Mouse (Mus musculus) lung, postnatal 0 days (tissue): ENCODE results near the gene Ppp1r3e. TPM values are rescaled to one million over a fixed set of nuclear protein-coding genes. Genes with fewer than 3 reads are reported as not detected.
A peak's percentile ranks its signal among the peaks of the same experiment; 100 is the strongest.

ENCODE experiments used
- ATAC-seq: fragments of 200-750 bp; cut with Nextera tagmentation; 2 replicates; pipeline ENCODE4 v1.8.0; 2017; ENCODE audit warnings: moderate library complexity
- DNase-seq: peaks from one replicate; pipeline ENCODE4 v3.0.0-alpha.2; 2016; ENCODE audit warnings: low spot score
- H3K27ac ChIP-seq: fragments of 300-500 bp; sonication (generic); 2 replicates; pipeline ENCODE4 v1.5.1; 2014; ENCODE audit warnings: antibody characterized with exemption, mild to moderate bottlenecking, low read length, mixed read lengths
- H3K27me3 ChIP-seq: fragments of 300-500 bp; sonication (generic); replicated peaks from 2 replicates; pipeline ENCODE4 v1.6.1; 2014; ENCODE audit warnings: low read length, mixed read lengths; ENCODE audit not compliant: insufficient read depth
- H3K36me3 ChIP-seq: fragments of 300-500 bp; sonication (generic); 2 replicates; pipeline ENCODE4 v1.6.1; 2014; ENCODE audit warnings: low read length, mixed read lengths; ENCODE audit not compliant: insufficient read depth
- H3K4me1 ChIP-seq: fragments of 300-500 bp; sonication (generic); 2 replicates; pipeline ENCODE4 v1.6.1; 2014; ENCODE audit warnings: antibody characterized with exemption, low read depth, low read length, mixed read lengths; ENCODE audit not compliant: insufficient read depth
- H3K4me2 ChIP-seq: fragments of 300-500 bp; sonication (generic); replicated peaks from 2 replicates; pipeline ENCODE4 v1.6.1; 2014; ENCODE audit warnings: low read depth, mild to moderate bottlenecking, low read length, moderate library complexity, mixed read lengths
- H3K4me3 ChIP-seq: fragments of 300-500 bp; sonication (generic); 2 replicates; pipeline ENCODE4 v1.5.1; 2014; ENCODE audit warnings: low read depth, low read length
- H3K9ac ChIP-seq: fragments of 300-500 bp; sonication (generic); replicated peaks from 2 replicates; pipeline ENCODE4 v1.6.1; 2014; ENCODE audit warnings: low read depth, mild to moderate bottlenecking
- H3K9me3 ChIP-seq: fragments of 300-500 bp; sonication (generic); 2 replicates; pipeline ENCODE4 v1.6.1; 2016; ENCODE audit warnings: low read length, mixed read lengths
- CTCF ChIP-seq: IDR thresholded peaks from 2 replicates; pipeline ENCODE4 v1.5.1; 2016; ENCODE audit warnings: antibody characterized with exemption, mild to moderate bottlenecking
- EP300 ChIP-seq: IDR thresholded peaks from 2 replicates; pipeline ENCODE4 v1.6.1; 2016; ENCODE audit warnings: antibody characterized with exemption, mild to moderate bottlenecking, control low read depth
- WGBS: fragments of 180-500 bp; shearing (Covaris S2); extraction: QIAGEN DNeasy Blood & Tissue Kit; methylation state at CpG from one replicate; pipeline ENCODE4 v1.1.7; 2014; 5-methylcytosine and 5-hydroxymethylcytosine counted together
- polyA plus RNA-seq: library from polyadenylated mRNA; unstranded; fragments of >200 nt; fragmentation: Nextera tagmentation; extraction: Ambion mirVana; gene quantifications from 2 replicates; pipeline ENCODE4 v1.2.1, GENCODE M21; 2015

Gene Ppp1r3e
- polyA plus RNA-seq, 1 experiment from 2014 or later = 2.5 TPM

- no peak for DNase-seq
- no peak overlapping the region for H3K27ac ChIP-seq
- H3K36me3 ChIP-seq = 0 out of 2 replicates have a peak, but pooled peaks cover 5% of the 10 kb centered on the region
- H3K4me2 ChIP-seq = no peak overlapping the region
- no peak overlapping the region for H3K4me3 ChIP-seq
- H3K9ac ChIP-seq = no peak overlapping the region
- peaks cover 8% of the 10 kb centered on the region; the same call in 1 of the 2 replicates for H3K4me1 ChIP-seq
- H3K27me3 ChIP-seq = no peaks in the 10 kb centered on the region
- no peak for ATAC-seq
- TF ChIP-seq EP300 (no peak), CTCF (no peak)
- WGBS = 45% methylated on average over 2 of the region's 2 CpGs
- H3K9me3 ChIP-seq = no peaks in the 10 kb centered on the region
Measured at GRCm38 (mm10) chr14:54897445-54897844, 20.1 kb upstream of the Ppp1r3e start.

DNA sequence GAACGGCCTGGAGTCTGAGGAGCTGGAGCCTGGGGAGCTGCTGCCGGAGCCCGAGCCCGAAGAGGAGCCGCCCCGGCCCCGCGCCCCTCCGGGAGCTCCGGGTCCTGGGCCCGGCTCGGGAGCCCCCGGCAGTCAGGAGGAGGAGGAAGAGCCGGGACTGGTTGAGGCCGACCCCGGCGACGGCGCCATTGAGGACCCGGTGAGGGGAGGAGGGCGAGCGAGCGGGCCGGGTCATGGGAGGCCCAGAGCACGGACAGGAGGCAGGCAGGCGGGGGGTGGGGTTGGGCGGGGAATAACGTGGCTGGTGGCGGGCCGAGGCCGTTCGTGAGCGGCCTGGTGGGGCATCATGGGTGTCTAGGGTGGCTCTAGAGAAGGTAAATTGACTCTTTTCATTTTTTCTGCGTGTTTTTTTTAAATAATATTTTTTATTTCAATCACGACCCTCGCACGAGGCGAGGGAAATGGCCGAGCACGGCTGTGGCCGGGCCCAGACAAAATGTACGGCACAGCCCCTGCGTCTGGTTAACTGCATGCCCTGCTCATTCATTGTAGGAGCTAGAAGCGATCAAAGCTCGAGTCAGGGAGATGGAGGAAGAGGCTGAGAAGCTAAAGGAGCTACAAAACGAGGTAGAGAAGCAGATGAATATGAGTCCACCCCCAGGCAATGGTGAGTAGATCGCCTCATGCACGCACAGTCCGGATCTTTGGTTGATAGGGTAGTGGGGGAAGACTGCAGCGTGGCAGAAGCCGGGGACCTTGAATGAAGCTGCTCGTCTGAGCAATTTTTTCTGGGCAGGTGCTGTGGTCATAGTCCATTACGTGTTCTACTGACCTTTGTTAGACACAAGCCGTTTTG, 17.2 kb upstream of the Ppp1r3e start:
- DNase-seq = peak; percentile 77
- peak overlapping the region; percentile 99 for H3K4me3 ChIP-seq
- H3K27ac ChIP-seq = peak overlapping the region; percentile 92
- 1% methylated on average over 45 of the region's 54 CpGs for whole genome bisulfite sequencing
- peaks cover 8% of the 10 kb centered on the region; the same call in 1 of the 2 replicates for H3K4me1 ChIP-seq
- H3K9me3 ChIP-seq = no peaks in the 10 kb centered on the region
- H3K36me3 ChIP-seq = 0 out of 2 replicates have a peak, but pooled peaks cover 5% of the 10 kb centered on the region
- peak overlapping the region; percentile 79 for H3K4me2 ChIP-seq
- ATAC-seq = peak; percentile 56
- H3K27me3 ChIP-seq = no peaks in the 10 kb centered on the region
- TF ChIP-seq EP300 = no peak
- no peak for TF ChIP-seq CTCF
- H3K9ac ChIP-seq = peak overlapping the region; percentile 96

GRCm38 (mm10) chr14:54893651-54894181, 16.4 kb upstream of the Ppp1r3e start:
- Histone ChIP-seq H3K27ac (peak overlapping the region; percentile 92), H3K4me1 (peaks cover 8% of the 10 kb centered on the region; the same call in 1 of the 2 replicates), H3K27me3 (no peaks in the 10 kb centered on the region), H3K36me3 (0 out of 2 replicates have a peak, but pooled peaks cover 5% of the 10 kb centered on the region), H3K4me2 (peak overlapping the region; percentile 79), H3K9ac (peak overlapping the region; percentile 96), H3K9me3 (no peaks in the 10 kb centered on the region), H3K4me3 (peak overlapping the region; percentile 99)
- ATAC-seq (peak; percentile 99), DNase-seq (peak; percentile 99)
- 0 out of 2 replicates have a peak, but pooled peaks have one; percentile 16 for TF ChIP-seq CTCF
- peak; percentile 39 for TF ChIP-seq EP300
- under 1% methylated on average over 32 of the region's 38 CpGs for WGBS

DNA sequence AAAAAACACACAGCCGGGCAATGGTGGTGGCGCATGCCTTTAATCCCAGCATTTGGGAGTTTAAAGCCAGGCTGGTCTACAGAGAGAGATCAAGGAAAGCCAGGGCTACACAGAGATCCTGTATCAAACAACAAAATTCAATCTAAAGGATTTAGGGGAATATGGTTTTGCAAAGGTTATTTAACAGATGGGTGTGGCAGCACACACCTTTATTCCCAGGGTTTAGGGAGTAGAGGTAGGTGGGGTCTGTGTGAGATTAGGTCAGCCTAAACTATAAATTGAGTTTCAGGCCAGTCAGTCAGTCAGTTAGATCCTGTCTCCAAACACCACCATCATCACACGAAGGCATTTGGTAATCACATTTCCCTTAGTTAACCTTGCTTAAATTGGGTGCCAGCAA, 14.8 kb upstream of the Ppp1r3e start, which contains the start of gene Pabpn1:
TSS of gene Pabpn1 (plus strand) at position 301 of the 400 bp plus-strand sequence.
- 0 out of 2 replicates have a peak, but pooled peaks cover 4% of the 10 kb centered on the region for H3K36me3 ChIP-seq
- no peak for ATAC-seq
- H3K27ac ChIP-seq = peak within 1 kb of the TSS; percentile 69
- no peak for TF ChIP-seq EP300
- no peak for TF ChIP-seq CTCF
- no peak for DNase-seq
- H3K9ac ChIP-seq = peak within 1 kb of the TSS; percentile 19
- no peaks in the 10 kb centered on the region for H3K9me3 ChIP-seq
- H3K4me1 ChIP-seq = peaks cover 8% of the 10 kb centered on the region; the same call in 1 of the 2 replicates
- peak within 1 kb of the TSS; percentile 48 for H3K4me2 ChIP-seq
- peak within 1 kb of the TSS; percentile 99 for H3K4me3 ChIP-seq
- 93% methylated on average over 3 of the region's 3 CpGs for WGBS
- no peaks in the 10 kb centered on the region for H3K27me3 ChIP-seq

DNA sequence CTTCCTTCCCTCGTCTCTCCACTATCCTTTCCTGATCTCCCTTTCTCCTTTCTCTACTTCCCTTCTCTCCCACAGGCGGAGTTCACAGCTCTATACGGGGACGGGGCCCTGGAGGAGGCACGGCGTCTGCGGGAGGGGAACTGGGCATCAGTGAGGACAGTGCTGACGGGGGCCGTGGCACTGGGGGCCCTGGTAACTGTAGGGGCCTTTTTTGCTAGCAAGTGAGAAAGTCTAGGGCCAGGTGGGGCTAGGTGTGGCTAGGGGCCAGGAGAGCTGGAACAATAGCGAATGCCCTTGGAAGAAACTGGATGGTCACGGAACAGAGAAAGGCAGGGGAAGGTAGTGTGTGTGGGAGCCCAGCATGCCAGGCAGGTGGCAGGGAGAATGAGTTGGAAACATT, 8.0 kb upstream of the Ppp1r3e start:
- no peak for TF ChIP-seq CTCF
- TF ChIP-seq EP300 = no peak
- Histone ChIP-seq H3K4me2 (no peak overlapping the region), H3K4me3 (no peak overlapping the region), H3K4me1 (peaks cover 4% of the 10 kb centered on the region; the same call in 1 of the 2 replicates), H3K27ac (no peak overlapping the region), H3K36me3 (0 out of 2 replicates have a peak, but pooled peaks cover 4% of the 10 kb centered on the region), H3K9ac (no peak overlapping the region), H3K27me3 (no peaks in the 10 kb centered on the region), H3K9me3 (no peaks in the 10 kb centered on the region)
- WGBS = 90% methylated on average over 11 of the region's 11 CpGs
- no peak for DNase-seq
- no peak for ATAC-seq
